Mouse (Mus musculus) layer of hippocampus, adult 11-12 months (tissue): ENCODE data around the gene Troap.
A peak's percentile ranks its signal among the peaks of the same experiment; 100 is the strongest.

ENCODE experiments used
- DNase-seq: peaks from one replicate; pipeline ENCODE4 v3.0.0; 2022; ENCODE audit warnings: low spot score

The Troap gene

DNA sequence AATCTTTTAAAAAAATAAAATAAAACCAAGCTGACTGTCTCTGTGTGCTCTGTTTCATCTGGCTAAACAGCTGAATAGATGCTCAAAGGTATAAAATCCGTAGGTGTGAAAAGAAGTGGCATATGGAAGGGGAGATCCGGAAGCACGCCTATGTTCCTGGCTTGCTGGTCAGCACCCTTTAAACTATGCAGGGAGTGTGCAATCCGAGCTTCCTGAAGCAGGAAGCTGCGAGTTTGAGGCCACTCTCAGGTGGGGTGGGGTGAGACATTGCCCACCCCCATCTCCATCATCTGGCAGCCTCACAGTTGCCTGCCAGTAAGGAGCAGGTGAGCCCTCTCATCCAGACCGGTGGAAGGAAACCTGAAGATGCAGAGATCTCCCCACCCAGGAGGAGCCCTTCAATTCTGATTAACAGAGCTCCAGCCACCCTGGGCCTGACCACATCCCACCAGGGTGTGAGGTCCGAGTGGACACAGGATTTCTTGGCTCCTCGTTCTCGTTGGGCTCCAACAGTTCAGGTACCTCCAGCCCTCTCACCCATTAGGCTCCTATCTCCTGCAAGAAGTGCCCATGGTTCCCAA is at the start of gene Troap:
Troap (plus strand) TSS at position 557 of the 581 bp plus-strand sequence.
- DNase-seq = no peak

DNA sequence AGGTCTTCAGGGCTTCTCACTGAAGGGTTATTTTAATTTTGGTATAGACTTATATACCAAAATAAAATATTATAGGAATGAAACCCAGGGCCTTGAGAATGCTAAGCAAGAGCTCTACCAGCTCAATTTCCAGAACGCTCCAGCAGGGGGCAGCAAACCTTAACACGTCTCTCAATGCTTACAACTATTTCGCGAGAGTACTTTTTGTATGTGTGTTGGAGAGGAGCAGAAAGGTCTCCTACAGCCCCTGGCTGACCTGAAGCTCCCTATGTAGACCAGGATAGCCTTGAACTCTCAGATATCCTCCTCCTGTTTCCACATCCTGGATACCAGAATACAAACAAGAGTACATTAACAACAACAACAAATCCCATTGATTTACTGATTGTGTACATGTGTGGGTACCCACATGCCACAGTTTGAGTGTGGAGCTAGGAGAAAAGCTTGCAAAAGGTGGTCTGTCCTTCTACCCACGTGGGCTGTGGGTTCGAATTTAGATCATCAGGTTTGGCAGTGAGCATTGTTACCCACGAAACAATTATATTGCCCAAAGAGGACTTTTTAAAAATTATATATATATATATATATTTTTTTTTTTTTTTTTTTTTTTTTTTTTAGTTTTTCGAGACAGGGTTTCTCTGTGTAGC is 49.6 kb upstream of the Troap start:
- DNase-seq = peak; percentile 78

GRCm38 (mm10) chr15:99025414-99025813 is 49.0 kb upstream of the Troap start:
- no peak for DNase-seq

- no peak for DNase-seq
Measured at GRCm38 (mm10) chr15:99026259-99026658, 48.1 kb upstream of the Troap start.

GRCm38 (mm10) chr15:99027116-99027515 is 47.3 kb upstream of the Troap start:
- DNase-seq = no peak

GRCm38 (mm10) chr15:99028874-99029458 is 45.4 kb upstream of the Troap start:
- no peak for DNase-seq

- DNase-seq = peak; percentile 63
Measured at GRCm38 (mm10) chr15:99029619-99030584, 44.5 kb upstream of the Troap start, which contains the start of gene Tuba1c. Gene Tuba1c, plus strand, starts transcription at chr15:99029891.

- no peak for DNase-seq
Measured at GRCm38 (mm10) chr15:99030585-99031387, 43.6 kb upstream of the Troap start.

DNA sequence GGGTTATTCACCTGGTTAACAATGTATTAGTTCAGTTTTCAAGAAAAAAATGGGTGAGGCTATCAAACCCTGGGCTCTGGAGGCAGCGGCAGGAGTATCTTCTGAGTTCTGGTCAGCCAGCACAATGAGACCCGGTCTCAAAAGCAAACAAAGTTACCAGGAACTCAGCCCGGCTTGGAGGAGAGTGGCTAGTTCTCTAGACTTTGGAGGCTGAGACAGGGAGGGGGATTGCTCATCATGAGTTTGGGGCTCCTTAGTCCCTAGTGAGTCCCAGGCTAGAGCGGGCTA is 43.0 kb upstream of the Troap start:
- DNase-seq = no peak

DNA sequence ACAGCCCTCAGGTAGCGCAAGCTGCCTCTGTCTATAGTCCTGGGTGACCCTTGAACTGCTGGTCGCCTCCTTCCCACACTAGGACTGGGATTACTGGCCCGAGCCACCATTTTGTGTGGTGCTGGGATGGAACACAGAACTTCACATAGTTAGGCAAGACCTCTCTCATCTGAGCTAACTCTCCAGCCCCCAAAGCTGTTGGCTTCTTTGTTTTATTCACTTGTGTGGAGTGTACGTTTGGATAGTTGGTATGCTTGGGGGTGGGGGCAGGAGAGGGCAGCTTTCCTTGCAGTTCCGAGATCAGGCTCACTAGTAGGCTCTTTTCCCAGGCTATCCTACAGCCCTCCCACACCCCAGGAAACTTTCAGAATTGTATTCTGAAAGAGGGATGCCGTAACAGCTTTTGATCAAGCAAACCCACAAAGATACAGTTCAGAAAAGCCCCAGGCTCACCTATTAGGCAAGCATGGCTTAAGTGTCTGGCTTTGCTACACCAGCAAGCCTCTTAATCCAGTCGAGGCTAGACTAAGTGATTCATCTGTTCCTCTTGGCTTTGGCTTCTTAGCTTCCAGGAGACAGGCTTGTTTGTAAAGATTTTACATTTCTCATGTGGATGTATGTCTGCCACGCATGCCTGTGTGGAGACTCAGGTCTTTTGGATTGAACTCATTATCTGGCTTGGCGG is 42.2 kb upstream of the Troap start:
- no peak for DNase-seq

DNA sequence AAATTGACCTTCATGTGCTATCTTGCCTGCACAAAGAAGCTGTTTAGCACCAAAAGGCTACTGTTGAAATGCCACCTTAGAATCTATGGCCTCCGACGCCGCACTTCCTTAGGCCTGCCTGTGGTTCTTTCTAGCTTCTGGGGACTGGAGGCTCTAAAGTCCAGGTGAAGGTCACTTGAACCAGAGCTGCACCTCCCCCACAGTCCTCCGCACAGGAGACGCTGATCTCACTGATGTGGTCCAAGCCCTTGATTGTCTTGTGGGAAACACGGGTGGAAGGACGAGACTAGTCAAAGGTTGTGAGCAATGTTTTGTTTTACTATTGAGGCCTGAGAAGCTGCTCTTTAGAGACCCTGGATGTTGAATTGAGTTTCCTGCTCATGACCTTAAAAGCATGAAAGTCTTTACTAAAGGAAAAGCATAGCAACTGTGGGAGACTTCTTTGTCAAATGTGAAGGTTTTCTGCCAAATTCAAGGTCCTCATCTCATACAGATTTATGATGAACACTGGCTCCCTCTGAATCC is 41.6 kb upstream of the Troap start:
- no peak for DNase-seq

- DNase-seq = no peak
Measured at GRCm38 (mm10) chr15:99033498-99034270, 40.7 kb upstream of the Troap start.

GRCm38 (mm10) chr15:99035431-99035830 is 38.9 kb upstream of the Troap start:
- peak; percentile 32 for DNase-seq

GRCm38 (mm10) chr15:99036249-99036905 is 38.0 kb upstream of the Troap start:
- no peak for DNase-seq

DNA sequence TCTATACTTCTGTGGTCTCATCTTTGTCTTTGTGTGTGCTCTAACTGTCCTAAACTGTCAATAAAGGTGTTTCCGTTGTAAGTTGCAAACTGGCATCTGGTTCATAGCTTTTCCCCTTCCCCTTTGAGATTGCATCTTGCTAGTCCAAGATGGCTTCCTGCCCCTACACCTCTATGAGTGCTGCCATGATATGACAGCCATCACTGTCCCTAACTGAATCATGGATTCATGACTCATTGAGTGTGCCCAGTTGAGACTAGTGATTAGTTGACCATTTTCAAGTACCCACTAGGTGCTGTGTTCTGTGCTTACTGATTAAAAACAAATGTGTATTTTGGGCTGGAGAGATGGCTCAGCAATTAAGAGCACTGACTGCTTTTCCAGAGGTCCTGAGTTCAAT is 36.4 kb upstream of the Troap start:
- DNase-seq = no peak

DNA sequence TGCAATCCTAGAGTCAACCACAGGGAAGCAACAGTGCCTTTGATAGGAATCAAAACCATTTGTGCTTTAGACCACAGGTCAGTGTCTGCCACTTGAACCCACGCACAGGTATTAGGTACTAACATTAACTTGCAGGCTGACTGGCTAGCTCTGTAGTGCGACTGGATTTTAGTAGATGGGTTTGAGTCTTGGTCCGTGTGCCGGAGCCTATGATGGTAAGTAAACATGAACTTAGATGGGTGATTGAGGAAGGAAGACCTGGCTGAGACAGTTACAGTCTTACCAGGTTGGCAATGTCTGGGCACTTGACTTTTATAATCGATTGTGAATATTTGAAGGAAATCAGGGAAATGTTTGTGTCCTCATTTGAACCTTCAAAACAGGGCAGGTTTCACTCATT is 35.6 kb upstream of the Troap start:
- no peak for DNase-seq

DNA sequence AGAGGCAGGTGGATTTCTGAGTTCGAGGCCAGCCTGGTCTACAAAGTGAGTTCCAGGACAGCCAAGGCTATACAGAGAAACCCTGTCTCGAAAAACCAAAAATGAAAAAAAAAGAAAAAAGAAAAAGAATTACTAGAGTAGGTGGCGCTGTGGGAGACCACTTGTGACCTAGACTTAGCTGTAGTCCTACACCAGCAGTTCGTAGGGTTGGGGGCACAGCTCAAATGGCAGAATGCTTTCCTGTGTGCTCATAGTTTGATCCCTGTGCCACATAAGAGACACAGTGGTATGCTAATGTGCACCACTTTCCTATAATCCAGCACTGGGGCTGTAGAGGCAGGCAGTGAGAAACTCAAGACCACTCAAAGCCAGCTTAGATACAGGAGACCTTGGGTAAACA is 35.1 kb upstream of the Troap start:
- DNase-seq = no peak

- DNase-seq = no peak
Measured at GRCm38 (mm10) chr15:99039996-99040919, 34.1 kb upstream of the Troap start.
